Mouse (Mus musculus) embryonic fibroblast, embryonic 13.5 days (primary cell): ENCODE measurements around the gene Ptpn6.

Experiments used
- CTCF ChIP-seq: IDR thresholded peaks from 2 replicates; pipeline ENCODE4 v1.5.1; 2011; ENCODE audit warnings: mild to moderate bottlenecking, control low read depth, low read length, moderate library complexity, borderline replicate concordance; ENCODE audit not compliant: insufficient read depth
- POLR2A ChIP-seq: IDR thresholded peaks from 2 replicates; pipeline ENCODE4 v1.6.1; 2011; ENCODE audit warnings: low read depth, mild to moderate bottlenecking, control low read depth, low read length, moderate library complexity

DNA sequence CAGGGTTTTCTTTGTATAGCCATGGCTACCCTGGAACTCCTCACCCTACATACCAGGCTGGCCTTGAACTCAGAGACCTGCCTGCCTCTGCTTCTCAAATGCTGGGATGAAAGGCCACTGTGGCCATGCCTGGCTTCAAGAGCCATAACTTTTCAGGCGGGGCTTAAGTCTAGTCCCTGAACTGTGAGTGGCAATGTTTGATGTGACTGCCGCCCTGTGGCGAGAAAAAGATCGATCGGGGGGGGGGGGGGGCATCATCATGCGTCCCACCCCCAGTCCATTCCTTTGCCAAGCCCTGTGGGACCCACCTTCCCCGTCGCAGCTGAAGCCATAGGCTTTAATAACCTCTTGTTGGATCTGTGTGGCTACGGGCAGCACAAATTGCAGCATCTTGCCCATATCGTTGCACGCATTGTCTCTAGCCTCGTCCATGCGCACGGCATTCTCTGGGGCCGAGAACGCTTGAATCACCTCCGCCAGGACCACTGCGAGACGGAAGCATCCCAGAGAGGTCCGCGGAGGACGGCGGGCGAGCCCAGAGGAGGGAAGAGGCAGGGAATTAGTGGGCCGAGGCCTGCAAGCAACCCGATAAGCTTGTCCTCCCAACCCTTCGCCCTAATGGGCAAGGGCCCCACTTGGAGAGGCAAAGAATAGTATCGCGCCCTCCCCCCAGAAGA is 1.8 kb upstream of the Ptpn6 start:
- no peak for TF ChIP-seq CTCF
- peak; percentile 9; the same call in 1 of the 2 replicates for TF ChIP-seq POLR2A
